Mouse (Mus musculus) hindbrain, embryonic 11.5 days (tissue): ENCODE results near the gene Naa60. TPM values are rescaled to one million over a fixed set of nuclear protein-coding genes. Genes with fewer than 3 reads are reported as not detected.

Experiments
- ATAC-seq: fragments of 200-750 bp; cut with Nextera tagmentation; 2 replicates; pipeline ENCODE4 v1.8.0; 2017; ENCODE audit warnings: mild to moderate bottlenecking, moderate TSS enrichment, moderate library complexity; ENCODE audit not compliant: low FRiP score
- DNase-seq: peaks from one replicate; pipeline ENCODE4 v3.0.0-alpha.2; 2015; ENCODE audit warnings: low spot score
- H3K27ac ChIP-seq: fragments of 300-500 bp; sonication (generic); 2 replicates; pipeline ENCODE4 v1.5.1; 2014; ENCODE audit warnings: mild to moderate bottlenecking, low read depth, low read length
- H3K27me3 ChIP-seq: fragments of 300-500 bp; sonication (generic); 2 replicates; pipeline ENCODE4 v1.6.1; 2014; ENCODE audit warnings: mild to moderate bottlenecking, low read length, moderate library complexity, mixed read lengths; ENCODE audit not compliant: control insufficient read depth, insufficient read depth
- H3K36me3 ChIP-seq: fragments of 300-500 bp; sonication (generic); 2 replicates; pipeline ENCODE4 v1.6.1; 2014; ENCODE audit warnings: mild to moderate bottlenecking, low read length, moderate library complexity, mixed read lengths; ENCODE audit not compliant: control insufficient read depth, insufficient read depth
- H3K4me1 ChIP-seq: fragments of 300-500 bp; sonication (generic); replicated peaks from 2 replicates; pipeline ENCODE4 v1.6.1; 2014; ENCODE audit warnings: low read length, mixed read lengths; ENCODE audit not compliant: control insufficient read depth, insufficient read depth
- H3K4me2 ChIP-seq: fragments of 300-500 bp; sonication (generic); replicated peaks from 2 replicates; pipeline ENCODE4 v1.6.1; 2014; ENCODE audit warnings: mild to moderate bottlenecking, low read depth, low read length
- H3K4me3 ChIP-seq: fragments of 300-500 bp; sonication (generic); 2 replicates; pipeline ENCODE4 v1.5.1; 2014; ENCODE audit warnings: low read depth, low read length
- H3K9ac ChIP-seq: fragments of 300-500 bp; sonication (generic); 2 replicates; pipeline ENCODE4 v1.6.1; 2014; ENCODE audit warnings: low read depth, low read length
- H3K9me3 ChIP-seq: fragments of 300-500 bp; sonication (generic); 2 replicates; pipeline ENCODE4 v1.6.1; 2016; ENCODE audit warnings: low read length; ENCODE audit not compliant: control insufficient read depth
- WGBS: fragments of 180-500 bp; shearing (Covaris S2); extraction: QIAGEN DNeasy Blood & Tissue Kit; methylation state at CpG from one replicate; pipeline ENCODE4 v1.1.7; 2014; 5-methylcytosine and 5-hydroxymethylcytosine counted together
- polyA plus RNA-seq: library from polyadenylated mRNA; unstranded; fragments of >200 nt; fragmentation: Nextera tagmentation; extraction: Ambion mirVana; gene quantifications from 2 replicates; pipeline ENCODE4 v1.2.1, GENCODE M21; 2014

The Naa60 gene
- 59.6 and 69.6 TPM in 2 replicates for polyA plus RNA-seq

- WGBS: 4% methylated on average over 47 of the region's 47 CpGs
- no peaks in the 10 kb centered on the region for H3K36me3 ChIP-seq
- H3K27me3 ChIP-seq: no peaks in the 10 kb centered on the region
- peak; percentile 99 for ATAC-seq
- peak within 1 kb of the TSS; percentile 64 for H3K9ac ChIP-seq
- H3K4me3 ChIP-seq: peak within 1 kb of the TSS; percentile 51
- peak within 1 kb of the TSS; percentile 81 for H3K4me2 ChIP-seq
- peak; percentile 90 for DNase-seq
- no peaks in the 10 kb centered on the region for H3K9me3 ChIP-seq
- H3K4me1 ChIP-seq: no peaks in the 10 kb centered on the region; the same call in 1 of the 2 replicates
- H3K27ac ChIP-seq: 0 out of 2 replicates have a peak within 1 kb of the TSS, but pooled peaks have one; percentile 6
These were observed at the start of gene Naa60 for GRCm38 (mm10) chr16:3872216-3873047. Gene Naa60, plus strand, starts transcription at chr16:3872375.

GRCm38 (mm10) chr16:3828021-3828420 lies 44.2 kb upstream of the Naa60 start:
- WGBS: 59% methylated on average over 3 of the region's 3 CpGs
- Histone ChIP-seq H3K27ac (no peak overlapping the region), H3K27me3 (no peaks in the 10 kb centered on the region)

GRCm38 (mm10) chr16:3829727-3830126 lies 42.4 kb upstream of the Naa60 start:
- no peaks in the 10 kb centered on the region for H3K9me3 ChIP-seq
- no peak for DNase-seq
- ATAC-seq: no peak
- H3K27me3 ChIP-seq: no peaks in the 10 kb centered on the region
- 88% methylated on average over 2 of the region's 2 CpGs for WGBS
- no peaks in the 10 kb centered on the region for H3K4me1 ChIP-seq
- no peaks in the 10 kb centered on the region for H3K36me3 ChIP-seq
- no peak overlapping the region for H3K4me2 ChIP-seq
- H3K4me3 ChIP-seq: no peak overlapping the region
- no peak overlapping the region for H3K27ac ChIP-seq
- no peak overlapping the region for H3K9ac ChIP-seq

More at GRCm38 (mm10) chr16:3828021-3828420, 44.2 kb upstream of the Naa60 start:
- Histone ChIP-seq H3K9ac (no peak overlapping the region), H3K36me3 (no peaks in the 10 kb centered on the region), H3K4me1 (no peaks in the 10 kb centered on the region), H3K4me3 (no peak overlapping the region), H3K4me2 (no peak overlapping the region), H3K9me3 (no peaks in the 10 kb centered on the region)
- DNase-seq (no peak), ATAC-seq (no peak)

GRCm38 (mm10) chr16:3830588-3831109 lies 41.5 kb upstream of the Naa60 start, which contains the start of gene Olfr15:
Gene Olfr15, plus strand, starts transcription at chr16:3830878.
- no peak within 1 kb of the TSS for H3K4me3 ChIP-seq
- H3K27ac ChIP-seq: no peak within 1 kb of the TSS
- no peak within 1 kb of the TSS for H3K9ac ChIP-seq
- no peak within 1 kb of the TSS for H3K4me2 ChIP-seq
- H3K36me3 ChIP-seq: no peaks in the 10 kb centered on the region
- DNase-seq (no peak), ATAC-seq (no peak)
- H3K9me3 ChIP-seq: no peaks in the 10 kb centered on the region
- no peaks in the 10 kb centered on the region for H3K4me1 ChIP-seq
- no peaks in the 10 kb centered on the region for H3K27me3 ChIP-seq

- H3K4me2 ChIP-seq: no peak overlapping the region
These were observed 36.7 kb upstream of the Naa60 start for GRCm38 (mm10) chr16:3835461-3835860.

GRCm38 (mm10) chr16:3839157-3839885 lies 32.9 kb upstream of the Naa60 start:
- no peak overlapping the region for H3K4me2 ChIP-seq
- H3K4me3 ChIP-seq: no peak overlapping the region
- 59% methylated on average over 17 of the region's 17 CpGs for WGBS
- no peaks in the 10 kb centered on the region for H3K36me3 ChIP-seq
- H3K9ac ChIP-seq: no peak overlapping the region
- ATAC-seq: no peak
- no peaks in the 10 kb centered on the region for H3K9me3 ChIP-seq
- no peak overlapping the region for H3K27ac ChIP-seq
- no peak for DNase-seq
- H3K27me3 ChIP-seq: no peaks in the 10 kb centered on the region
- 0 out of 2 replicates have a peak, but pooled peaks cover 2% of the 10 kb centered on the region for H3K4me1 ChIP-seq

More at GRCm38 (mm10) chr16:3835461-3835860, 36.7 kb upstream of the Naa60 start:
- DNase-seq (no peak), ATAC-seq (no peak)
- H3K36me3 ChIP-seq: no peaks in the 10 kb centered on the region
- H3K4me3 ChIP-seq: no peak overlapping the region
- no peaks in the 10 kb centered on the region for H3K9me3 ChIP-seq
- H3K4me1 ChIP-seq: no peaks in the 10 kb centered on the region
- no peak overlapping the region for H3K9ac ChIP-seq
- no peaks in the 10 kb centered on the region for H3K27me3 ChIP-seq
- 92% methylated on average over 2 of the region's 2 CpGs for WGBS
- no peak overlapping the region for H3K27ac ChIP-seq

- no peak for ATAC-seq
- Histone ChIP-seq H3K4me3 (no peak overlapping the region), H3K36me3 (no peaks in the 10 kb centered on the region), H3K9me3 (no peaks in the 10 kb centered on the region), H3K4me1 (0 out of 2 replicates have a peak, but pooled peaks cover 2% of the 10 kb centered on the region), H3K4me2 (no peak overlapping the region), H3K27ac (no peak overlapping the region), H3K27me3 (no peaks in the 10 kb centered on the region), H3K9ac (no peak overlapping the region)
- 40% methylated on average over 4 of the region's 4 CpGs for WGBS
- DNase-seq: no peak
These were observed 29.2 kb upstream of the Naa60 start for GRCm38 (mm10) chr16:3842989-3843388.

- Histone ChIP-seq H3K9ac (no peak overlapping the region), H3K36me3 (no peaks in the 10 kb centered on the region), H3K4me3 (no peak overlapping the region), H3K9me3 (no peaks in the 10 kb centered on the region), H3K27ac (no peak overlapping the region), H3K27me3 (no peaks in the 10 kb centered on the region), H3K4me2 (no peak overlapping the region), H3K4me1 (0 out of 2 replicates have a peak, but pooled peaks cover 2% of the 10 kb centered on the region)
- DNase-seq (no peak), ATAC-seq (no peak)
- WGBS: 68% methylated on average over 1 of the region's 1 CpGs
These were observed 28.4 kb upstream of the Naa60 start for GRCm38 (mm10) chr16:3843796-3844195.
